Mouse (Mus musculus) urinary bladder, postnatal 14 days (tissue): ENCODE data around the gene Tmem131l.
A peak's percentile ranks its signal among the peaks of the same experiment; 100 is the strongest.

Experiments
- DNase-seq: peaks from one replicate; pipeline ENCODE4 v3.0.0; 2021; ENCODE audit warnings: low spot score

Gene Tmem131l

GRCm38 (mm10) chr3:83978497-83979410 is 61.2 kb downstream of the Tmem131l start:
- DNase-seq: no peak

GRCm38 (mm10) chr3:83977817-83978216 is 62.2 kb downstream of the Tmem131l start:
- DNase-seq: no peak

GRCm38 (mm10) chr3:83976161-83976560 is 63.8 kb downstream of the Tmem131l start:
- no peak for DNase-seq

GRCm38 (mm10) chr3:83973339-83973738 is 66.6 kb downstream of the Tmem131l start:
- DNase-seq: no peak

- DNase-seq: no peak
These were observed 69.3 kb downstream of the Tmem131l start for GRCm38 (mm10) chr3:83970629-83971028.

- DNase-seq: no peak
These were observed 70.9 kb downstream of the Tmem131l start for GRCm38 (mm10) chr3:83969081-83969480.

- no peak for DNase-seq
These were observed 72.2 kb downstream of the Tmem131l start for GRCm38 (mm10) chr3:83967791-83968190.

- no peak for DNase-seq
These were observed 74.6 kb downstream of the Tmem131l start for GRCm38 (mm10) chr3:83965333-83965732.

GRCm38 (mm10) chr3:83963705-83964104 is 76.3 kb downstream of the Tmem131l start:
- no peak for DNase-seq

- no peak for DNase-seq
These were observed 77.4 kb downstream of the Tmem131l start for GRCm38 (mm10) chr3:83962571-83962970.

- DNase-seq: no peak
These were observed 77.9 kb downstream of the Tmem131l start for GRCm38 (mm10) chr3:83962076-83962475.

- no peak for DNase-seq
These were observed 80.9 kb downstream of the Tmem131l start for GRCm38 (mm10) chr3:83958951-83959681.

GRCm38 (mm10) chr3:83953879-83954278 is 86.1 kb downstream of the Tmem131l start:
- no peak for DNase-seq

GRCm38 (mm10) chr3:83948801-83949200 is 91.2 kb downstream of the Tmem131l start:
- no peak for DNase-seq

GRCm38 (mm10) chr3:83947476-83948245 is 92.3 kb downstream of the Tmem131l start:
- no peak for DNase-seq

- DNase-seq: no peak
These were observed 93.1 kb downstream of the Tmem131l start for GRCm38 (mm10) chr3:83946848-83947247.

GRCm38 (mm10) chr3:83943691-83944090 is 96.3 kb downstream of the Tmem131l start:
- no peak for DNase-seq

- peak; percentile 13 for DNase-seq
These were observed 96.8 kb downstream of the Tmem131l start for GRCm38 (mm10) chr3:83943212-83943611.

- no peak for DNase-seq
These were observed 98.1 kb downstream of the Tmem131l start for GRCm38 (mm10) chr3:83941921-83942320.

GRCm38 (mm10) chr3:83938871-83939270 is 101.1 kb downstream of the Tmem131l start:
- DNase-seq: peak; percentile 44

- DNase-seq: no peak
These were observed 105.5 kb downstream of the Tmem131l start for GRCm38 (mm10) chr3:83934514-83934913.

- peak; percentile 42 for DNase-seq
These were observed 124.0 kb downstream of the Tmem131l start for GRCm38 (mm10) chr3:83915768-83916496.
